Comparison of ENCODE assay signal across 23 mouse cellular contexts in genomic region chr17:67705035-67705769, GRCm38 (mm10). TPM values are rescaled to one million over a fixed set of nuclear protein-coding genes. Genes with fewer than 3 reads are reported as not detected.
DNase-seq lines count a peak whose midpoint lies in the region; ATAC-seq lines count a peak whose summit lies in the region.
"Had no signal": no experiment of that assay in that cellular context is flagged by ENCODE, and none has a peak within 500 bp of the region (broad histone marks: within the 10 kb centered on the region; RNA-seq: fewer than 3 reads in every experiment).

No protein-coding gene starts in this region.

- 0 out of 2 replicates have a peak, but pooled peaks cover 4% of the 10 kb centered on the region for H3K27me3 ChIP-seq in limb, embryonic 15.5 days
- 0 out of 2 replicates have a peak, but pooled peaks cover 6% of the 10 kb centered on the region for H3K27me3 ChIP-seq in limb, embryonic 10.5 days (ENCODE audit: low read depth, poor library complexity, severe bottlenecking)
- H3K27me3 ChIP-seq: CH12.LX; hindbrain, embryonic 15.5 days; Patski had no signal

- 69% methylated on average over 10 of the region's 10 CpGs for WGBS in limb, embryonic 15.5 days
- WGBS in limb, embryonic 10.5 days: 88% methylated on average over 10 of the region's 10 CpGs

- H3K4me2 ChIP-seq in limb, embryonic 15.5 days: no peak overlapping the region
- H3K4me2 ChIP-seq: heart, embryonic 11.5 days; hindbrain, embryonic 15.5 days had no signal

- DNase-seq in limb, embryonic 10.5 days (ENCODE audit: low spot score): no peak
- no peak for DNase-seq in cerebellum, adult 8-10 months
- DNase-seq: adrenal gland, postnatal 10 days; adrenal gland, postnatal 36 days; B cell, adult 2 months; cerebellum, adult 11 months; cerebellum, adult 2 months; cerebellum, postnatal 10 days; cerebellum, postnatal 36 days; forebrain, postnatal 0 days; gastrocnemius, adult 2 months; gastrocnemius, postnatal 25 days had no signal

- no peaks in the 10 kb centered on the region for H3K9me3 ChIP-seq in limb, embryonic 15.5 days
- H3K9me3 ChIP-seq in limb, embryonic 10.5 days (replicated peaks): no peaks in the 10 kb centered on the region
- H3K9me3 ChIP-seq: hindbrain, embryonic 15.5 days had no signal

- ATAC-seq in limb, embryonic 15.5 days (ENCODE audit: insufficient number of reproducible peaks, low FRiP score, low TSS enrichment, low read depth): no peak
- ATAC-seq in granulocyte monocyte progenitor cell, adult 5-6 weeks (replicated peaks; ENCODE audit: poor library complexity, severe bottlenecking): peak; percentile 85
- ATAC-seq in megakaryocyte progenitor cell, adult 5-6 weeks (replicated peaks; ENCODE audit: poor library complexity): peak; percentile 81
- ATAC-seq in cerebellum, adult (ENCODE audit: insufficient number of reproducible peaks, low FRiP score, low TSS enrichment): no peak
- ATAC-seq: forebrain, embryonic 14.5 days; forebrain, postnatal 0 days; intestine, postnatal 0 days; Patski had no signal

- H3K9ac ChIP-seq in limb, embryonic 15.5 days: no peak overlapping the region
- H3K9ac ChIP-seq: forebrain, postnatal 0 days; hindbrain, embryonic 15.5 days had no signal

- H3K4me3 ChIP-seq in limb, embryonic 15.5 days: no peak overlapping the region
- no peak overlapping the region for H3K4me3 ChIP-seq in limb, embryonic 10.5 days
- H3K4me3 ChIP-seq: gastrocnemius, adult 2 months; hindbrain, embryonic 15.5 days had no signal

- H3K36me3 ChIP-seq in limb, embryonic 15.5 days: no peaks in the 10 kb centered on the region
- H3K36me3 ChIP-seq in limb, embryonic 10.5 days: no peaks in the 10 kb centered on the region
- H3K36me3 ChIP-seq: G1E; hindbrain, embryonic 15.5 days had no signal

- peaks cover 14% of the 10 kb centered on the region for H3K4me1 ChIP-seq in limb, embryonic 15.5 days
- H3K4me1 ChIP-seq in limb, embryonic 10.5 days: peaks cover 27% of the 10 kb centered on the region

- H3K27ac ChIP-seq in limb, embryonic 15.5 days: peak overlapping the region; percentile 22; the same call in 1 of the 2 replicates
- H3K27ac ChIP-seq in limb, embryonic 10.5 days: no peak overlapping the region
- H3K27ac ChIP-seq: gastrocnemius, adult 2 months; hindbrain, embryonic 15.5 days had no signal

RNA-seq across cellular contexts. Expression of gene Lama1, which starts 8.1 kb away (rescaled TPM):
- 1.6 and 3.3 TPM in 2 replicates for polyA plus RNA-seq in limb, embryonic 15.5 days (2015; fragmentation: Nextera tagmentation; extraction: Ambion mirVana)
- 3.3 and 5.9 TPM in 2 replicates for polyA plus RNA-seq in limb, embryonic 10.5 days (2016; fragmentation: Nextera tagmentation; extraction: Ambion mirVana)
- not detected in 2 replicates for total RNA-seq in granulocyte monocyte progenitor cell, adult 5-6 weeks (2014; fragmentation: Nextera tagmentation)
- total RNA-seq in granulocyte monocyte progenitor cell, adult 5-6 weeks (2017): not detected in 2 replicates
- total RNA-seq in megakaryocyte progenitor cell, adult 5-6 weeks (2015): not detected in 2 replicates
- total RNA-seq in megakaryocyte progenitor cell, adult 5-6 weeks (2017): not detected in 2 replicates
- total RNA-seq: CH12.LX had no signal
- polyA plus RNA-seq: G1E had no signal

Comparison
In these comparisons a context has a peak if more than half of its experiments do, and no peak if none do; other contexts are left out.
1. ATAC-seq: peak in granulocyte monocyte progenitor cell, adult 5-6 weeks (single experiment) and megakaryocyte progenitor cell, adult 5-6 weeks (single experiment); none in limb, embryonic 15.5 days (single experiment) and cerebellum, adult (single experiment).